26 mouse cellular contexts compared by ENCODE assay signal in genomic region chr16:63062883-63063282, GRCm38 (mm10).
"Had no signal": no experiment of that assay in that cellular context is flagged by ENCODE, and none has a peak within 500 bp of the region (broad histone marks: within the 10 kb centered on the region; RNA-seq: fewer than 3 reads in every experiment).

No protein-coding gene starts in this region.

- H3K36me3 ChIP-seq: heart, embryonic 13.5 days; heart, embryonic 15.5 days; hindbrain, embryonic 13.5 days; hindbrain, embryonic 15.5 days; kidney, embryonic 15.5 days; limb, embryonic 10.5 days; limb, embryonic 12.5 days; liver, embryonic 13.5 days had no signal

- H3K9ac ChIP-seq: heart, embryonic 13.5 days; heart, embryonic 15.5 days; hindbrain, embryonic 13.5 days; hindbrain, embryonic 15.5 days; kidney, embryonic 15.5 days; limb, embryonic 12.5 days; liver, embryonic 13.5 days had no signal

- H3K9me3 ChIP-seq: heart, embryonic 13.5 days; heart, embryonic 15.5 days; hindbrain, embryonic 13.5 days; hindbrain, embryonic 15.5 days; kidney, embryonic 15.5 days; limb, embryonic 10.5 days; limb, embryonic 12.5 days; liver, embryonic 13.5 days had no signal

- H3K4me1 ChIP-seq: heart, embryonic 13.5 days; heart, embryonic 15.5 days; hindbrain, embryonic 13.5 days; hindbrain, embryonic 15.5 days; kidney, embryonic 15.5 days; limb, embryonic 10.5 days; limb, embryonic 12.5 days; liver, embryonic 13.5 days had no signal

- DNase-seq: gastrocnemius, postnatal 14 days; gastrocnemius, postnatal 36 days; heart, adult 11 months; heart, adult 2 months; heart, postnatal 14 days; heart, postnatal 36 days; kidney, adult 11 months; kidney, adult 2 months; kidney, adult 9 months; kidney, postnatal 14 days; kidney, postnatal 36 days; layer of hippocampus, adult 9-11 months; layer of hippocampus, postnatal 36 days; liver; liver, embryonic 13.5 days had no signal

- H3K4me2 ChIP-seq: heart, embryonic 11.5 days; heart, embryonic 13.5 days; heart, embryonic 15.5 days; hindbrain, embryonic 13.5 days; hindbrain, embryonic 15.5 days; kidney, embryonic 15.5 days; limb, embryonic 12.5 days; liver, embryonic 11.5 days; liver, embryonic 13.5 days had no signal

- H3K4me3 ChIP-seq: heart, adult 2 months; heart, embryonic 13.5 days; heart, embryonic 15.5 days; hindbrain, embryonic 13.5 days; hindbrain, embryonic 15.5 days; kidney, embryonic 15.5 days; limb, embryonic 10.5 days; limb, embryonic 12.5 days; liver, embryonic 13.5 days had no signal

- H3K27me3 ChIP-seq: heart, embryonic 13.5 days; heart, embryonic 15.5 days; hindbrain, embryonic 13.5 days; hindbrain, embryonic 15.5 days; kidney, embryonic 15.5 days; limb, embryonic 12.5 days; liver, embryonic 13.5 days had no signal

- H3K27ac ChIP-seq: heart, adult 2 months; heart, embryonic 13.5 days; heart, embryonic 15.5 days; hindbrain, embryonic 13.5 days; hindbrain, embryonic 15.5 days; hindbrain, postnatal 0 days; kidney, embryonic 15.5 days; kidney, postnatal 0 days; limb, embryonic 10.5 days; limb, embryonic 12.5 days; liver, embryonic 13.5 days had no signal
